Mouse (Mus musculus): ENCODE data around the gene Gpr87.

- no peak for TF ChIP-seq CTCF (IDR thresholded peaks at IDR 0.05; ENCODE audit: low read depth)
- no peak for TF ChIP-seq EP300 (optimal IDR thresholded peaks at IDR 0.05)
Measured at GRCm38 (mm10) chr3:59227696-59228095, 32.8 kb upstream of the Gpr87 start.
